Mouse (Mus musculus) MEL (cell line): ENCODE measurements around the gene Slc4a4. TPM values are rescaled to one million over a fixed set of nuclear protein-coding genes. Genes with fewer than 3 reads are reported as not detected.

Experiments
- DNase-seq: peaks from one replicate; pipeline ENCODE4 v3.0.0; 2011; ENCODE audit warnings: low read depth, low spot score
- H3K27ac ChIP-seq: 2 replicates; pipeline ENCODE4 v1.5.1; 2012; ENCODE audit warnings: low read depth, mild to moderate bottlenecking, control low read depth, low read length, moderate library complexity; ENCODE audit not compliant: control insufficient read depth
- H3K27me3 ChIP-seq, 2 experiments: fragments of 150-350 bp in 1 of 2; sonication (generic) in 1 of 2; 2 replicates each; pipeline ENCODE4 v1.6.1; 2012; ENCODE audit warnings: low read length in 2 of 2, mild to moderate bottlenecking in 2 of 2, improper control_type of control experiment in 1 of 2, moderate library complexity in 1 of 2; ENCODE audit not compliant: insufficient read depth in 2 of 2, control insufficient read depth in 1 of 2
- H3K36me3 ChIP-seq, 2 experiments: 2 replicates each; pipeline ENCODE4 v1.6.1; 2012 to 2014; ENCODE audit warnings: low read length in 2 of 2, improper control_type of control experiment in 1 of 2, inconsistent platforms in 1 of 2, mild to moderate bottlenecking in 1 of 2; ENCODE audit not compliant: insufficient read depth in 2 of 2, control insufficient read depth in 1 of 2
- H3K4me1 ChIP-seq, 2 experiments: fragments of 150-350 bp in 1 of 2; sonication (generic) in 1 of 2; 2 replicates each; pipeline ENCODE4 v1.6.1; 2012; ENCODE audit warnings: low read length in 2 of 2, improper control_type of control experiment in 1 of 2, mild to moderate bottlenecking in 1 of 2; ENCODE audit not compliant: insufficient read depth in 2 of 2, control insufficient read depth in 1 of 2
- H3K4me3 ChIP-seq, 2 experiments: fragments of 150-350 bp in 1 of 2; sonication (generic) in 1 of 2; 2 replicates each; pipeline ENCODE4 v1.5.1; 2012; ENCODE audit warnings: low read depth in 2 of 2, low read length in 2 of 2, mild to moderate bottlenecking in 2 of 2, moderate library complexity in 2 of 2, control low read depth in 1 of 2, improper control_type of control experiment in 1 of 2; ENCODE audit not compliant: control insufficient read depth in 1 of 2, insufficient read depth in 1 of 2
- H3K79me2 ChIP-seq: 2 replicates; pipeline ENCODE4 v1.6.1; 2012; ENCODE audit warnings: mild to moderate bottlenecking, low read length, moderate library complexity; ENCODE audit not compliant: control insufficient read depth, poor library complexity, insufficient read depth
- H3K9ac ChIP-seq: 2 replicates; pipeline ENCODE4 v1.6.1; 2012; ENCODE audit warnings: low read depth, mild to moderate bottlenecking, control low read depth, low read length, moderate library complexity; ENCODE audit not compliant: control insufficient read depth, poor library complexity, severe bottlenecking
- H3K9me3 ChIP-seq: fragments of 150-350 bp; sonication (generic); replicated peaks from 2 replicates; pipeline ENCODE4 v1.6.1; 2012; ENCODE audit warnings: mild to moderate bottlenecking, low read length, improper control_type of control experiment, moderate library complexity; ENCODE audit not compliant: insufficient read depth
- BHLHE40 ChIP-seq: IDR thresholded peaks from 2 replicates; pipeline ENCODE4 v1.6.1; 2012; ENCODE audit warnings: low read depth, mild to moderate bottlenecking, inconsistent platforms, low read length, improper control_type of control experiment, borderline replicate concordance
- CHD1 ChIP-seq: IDR thresholded peaks from 2 replicates; pipeline ENCODE4 v1.6.1; 2012; ENCODE audit warnings: low read depth, mild to moderate bottlenecking, inconsistent platforms, low read length, improper control_type of control experiment
- CHD2 ChIP-seq: IDR thresholded peaks from 2 replicates; pipeline ENCODE4 v1.6.1; 2011; ENCODE audit warnings: low read length, improper control_type of control experiment
- ELF1 ChIP-seq: IDR thresholded peaks from 2 replicates; pipeline ENCODE4 v1.6.1; 2014; ENCODE audit warnings: low read depth, mild to moderate bottlenecking, inconsistent platforms, low read length, improper control_type of control experiment, moderate library complexity
- EP300 ChIP-seq, 2 experiments: IDR thresholded peaks; 2 replicates each; pipeline ENCODE4 v1.6.1; 2011; ENCODE audit warnings: improper control_type of control experiment in 2 of 2, low read length in 2 of 2, low read depth in 1 of 2, mild to moderate bottlenecking in 1 of 2
- GABPA ChIP-seq: IDR thresholded peaks from 2 replicates; pipeline ENCODE4 v1.6.1; 2012; ENCODE audit warnings: low read depth, mild to moderate bottlenecking, inconsistent platforms, low read length, improper control_type of control experiment, moderate library complexity
- GATA1 ChIP-seq: IDR thresholded peaks from 2 replicates; pipeline ENCODE4 v1.6.1; 2011; ENCODE audit warnings: low read depth, low read length, improper control_type of control experiment
- HCFC1 ChIP-seq: IDR thresholded peaks from 2 replicates; pipeline ENCODE4 v1.6.1; 2012; ENCODE audit warnings: low read depth, mild to moderate bottlenecking, inconsistent platforms, low read length, improper control_type of control experiment, moderate library complexity
- JUND ChIP-seq: IDR thresholded peaks from 2 replicates; pipeline ENCODE4 v1.6.1; 2011; ENCODE audit warnings: low read depth, mild to moderate bottlenecking, improper control_type of control experiment, low read length
- MAFK ChIP-seq: IDR thresholded peaks from 2 replicates; pipeline ENCODE4 v1.6.1; 2011; ENCODE audit warnings: low read depth, mild to moderate bottlenecking, low read length, improper control_type of control experiment, borderline replicate concordance
- MAZ ChIP-seq: IDR thresholded peaks from 2 replicates; pipeline ENCODE4 v1.6.1; 2012; ENCODE audit warnings: low read depth, mild to moderate bottlenecking, inconsistent platforms, low read length, improper control_type of control experiment
- MEF2A ChIP-seq: IDR thresholded peaks from 2 replicates; pipeline ENCODE4 v1.6.1; 2014; ENCODE audit warnings: low read depth, mild to moderate bottlenecking, inconsistent platforms, low read length, improper control_type of control experiment; ENCODE audit not compliant: poor library complexity, insufficient replicate concordance, severe bottlenecking; ENCODE audit errors: extremely low read depth
- MYC ChIP-seq: IDR thresholded peaks from 2 replicates; pipeline ENCODE4 v1.6.1; 2011; ENCODE audit warnings: low read depth, mild to moderate bottlenecking, low read length, improper control_type of control experiment, moderate library complexity
- NELFE ChIP-seq: IDR thresholded peaks from 2 replicates; pipeline ENCODE4 v1.6.1; 2011; ENCODE audit warnings: low read depth, low read length, improper control_type of control experiment
- NRF1 ChIP-seq: IDR thresholded peaks from 2 replicates; pipeline ENCODE4 v1.6.1; 2014; ENCODE audit warnings: low read depth, mild to moderate bottlenecking, inconsistent platforms, low read length, improper control_type of control experiment, moderate library complexity; ENCODE audit not compliant: poor library complexity, insufficient read depth, severe bottlenecking
- POLR2A ChIP-seq, 2 experiments: IDR thresholded peaks; 2 replicates each; pipeline ENCODE4 v1.6.1; 2011 to 2012; ENCODE audit warnings: low read length in 2 of 2, mild to moderate bottlenecking in 2 of 2, control low read depth in 1 of 2, improper control_type of control experiment in 1 of 2, low read depth in 1 of 2, moderate library complexity in 1 of 2; ENCODE audit not compliant: control insufficient read depth in 1 of 2, insufficient read depth in 1 of 2, poor library complexity in 1 of 2
- POLR2AphosphoS2 ChIP-seq: IDR thresholded peaks from 2 replicates; pipeline ENCODE4 v1.6.1; 2011; ENCODE audit warnings: low read length, improper control_type of control experiment
- POLR2AphosphoS5 ChIP-seq: IDR thresholded peaks from 2 replicates; pipeline ENCODE4 v1.6.1; 2012; ENCODE audit warnings: low read depth, borderline replicate concordance, mild to moderate bottlenecking, inconsistent platforms, low read length, moderate library complexity, mixed read lengths
- TAL1 ChIP-seq: IDR thresholded peaks from 2 replicates; pipeline ENCODE4 v1.6.1; 2012; ENCODE audit warnings: mild to moderate bottlenecking, inconsistent platforms, low read length, moderate library complexity, mixed read lengths
- TCF12 ChIP-seq: IDR thresholded peaks from 2 replicates; pipeline ENCODE4 v1.6.1; 2014; ENCODE audit warnings: low read depth, mild to moderate bottlenecking, inconsistent platforms, low read length, improper control_type of control experiment, moderate library complexity
- ZC3H11A ChIP-seq: IDR thresholded peaks from 2 replicates; pipeline ENCODE4 v1.6.1; 2012; ENCODE audit warnings: low read depth, mild to moderate bottlenecking, inconsistent platforms, low read length, improper control_type of control experiment
- ZKSCAN1 ChIP-seq: IDR thresholded peaks from 2 replicates; pipeline ENCODE4 v1.6.1; 2012; ENCODE audit warnings: low read depth, mild to moderate bottlenecking, inconsistent platforms, low read length, improper control_type of control experiment, moderate library complexity
- ZMIZ1 ChIP-seq: IDR thresholded peaks from 2 replicates; pipeline ENCODE4 v1.6.1; 2012; ENCODE audit warnings: low read depth, mild to moderate bottlenecking, inconsistent platforms, low read length, improper control_type of control experiment, moderate library complexity
- ZNF384 ChIP-seq: IDR thresholded peaks from 2 replicates; pipeline ENCODE4 v1.6.1; 2012; ENCODE audit warnings: low read depth, mild to moderate bottlenecking, inconsistent platforms, low read length, improper control_type of control experiment
- polyA plus RNA-seq, 2 experiments: library from polyadenylated mRNA; stranded (reverse) in 1 of 2; unstranded in 1 of 2; fragments of >175 nt in 1 of 2; fragments of >200 nt in 1 of 2; gene quantifications; 2 replicates each; pipeline versions ENCODE4 v1.2.1 to v1.2.4; 2012; ENCODE audit warnings: low replicate concordance in 2 of 2, low read depth in 1 of 2; ENCODE audit not compliant: insufficient read length in 2 of 2, insufficient read depth in 1 of 2, missing spikeins in 1 of 2
- total RNA-seq: library from RNA; depleted of rRNA; stranded (reverse); fragments of 300-350 nt; gene quantifications from 2 replicates; pipeline ENCODE4 v1.2.3, GENCODE M21; 2012

Gene Slc4a4
- total and polyA plus RNA-seq, 3 experiments: not detected

GRCm38 (mm10) chr5:88886349-88886667 is 310 bp upstream of the Slc4a4 start:
- Histone ChIP-seq H3K9ac (no peak overlapping the region), H3K27me3 (no peaks in the 10 kb centered on the region), H3K4me1 (no peaks in the 10 kb centered on the region), H3K79me2 (no peaks in the 10 kb centered on the region), H3K27ac (no peak overlapping the region), H3K36me3 (no peaks in the 10 kb centered on the region), H3K9me3 (no peaks in the 10 kb centered on the region), H3K4me3 (no peak overlapping the region)
- DNase-seq: no peak
- no peak for TF ChIP-seq GATA1
- TF ChIP-seq CHD2: no peak
- TF ChIP-seq ZKSCAN1: no peak
- no peak for TF ChIP-seq MYC
- no peak for TF ChIP-seq POLR2A (IDR thresholded peaks at IDR 0.05; ENCODE audit: control insufficient read depth in 1 of 2, insufficient read depth in 1 of 2, low read depth in 1 of 2, low read length in 2 of 2, poor library complexity in 1 of 2)
- TF ChIP-seq ZMIZ1: no peak
- no peak for TF ChIP-seq MAZ
- no peak for TF ChIP-seq TCF12
- TF ChIP-seq GABPA: no peak

- H3K27ac ChIP-seq: no peak overlapping the region
- DNase-seq: no peak
- no peaks in the 10 kb centered on the region for H3K27me3 ChIP-seq
- H3K9ac ChIP-seq: no peak overlapping the region
- no peaks in the 10 kb centered on the region for H3K9me3 ChIP-seq
- no peaks in the 10 kb centered on the region for H3K79me2 ChIP-seq
- H3K4me3 ChIP-seq: no peak overlapping the region
- TF ChIP-seq MAFK (no peak), CHD1 (no peak), NRF1 (no peak), ZNF384 (no peak), POLR2AphosphoS5 (no peak), HCFC1 (no peak), MEF2A (no peak), POLR2A (IDR thresholded peaks at IDR 0.05; ENCODE audit: control insufficient read depth in 1 of 2, insufficient read depth in 1 of 2, low read depth in 1 of 2, low read length in 2 of 2, poor library complexity in 1 of 2) (no peak), BHLHE40 (no peak), MAZ (no peak), NELFE (no peak), POLR2AphosphoS2 (no peak), JUND (no peak), ZC3H11A (no peak), EP300 (IDR thresholded peaks at IDR 0.05; ENCODE audit: low read depth in 1 of 2, low read length in 2 of 2) (no peak), ELF1 (no peak), TCF12 (no peak), TAL1 (no peak)
- H3K36me3 ChIP-seq: no peaks in the 10 kb centered on the region
- H3K4me1 ChIP-seq: no peaks in the 10 kb centered on the region
Measured at GRCm38 (mm10) chr5:88887556-88888412, 1.2 kb downstream of the Slc4a4 start.
